Mouse (Mus musculus): Measurements from ENCODE around the gene Ctsh.
A peak's percentile ranks its signal among the peaks of the same experiment; 100 is the strongest.
"Not testable (repeated sequence)": the region's sequence is repeated elsewhere in the genome, so short reads cannot be mapped to it uniquely, and the experiment has no call there.

The Ctsh gene

GRCm38 (mm10) chr9:90053852-90054251 is at the start of gene Ctsh:
Gene Ctsh, plus strand, starts transcription at chr9:90054152.
- DNase-seq: no peak

- no peak for DNase-seq
Measured at GRCm38 (mm10) chr9:90006432-90006831, 47.5 kb upstream of the Ctsh start.

- no peak for DNase-seq
Measured at GRCm38 (mm10) chr9:90007094-90007493, 46.9 kb upstream of the Ctsh start.

- DNase-seq: no peak
Measured at GRCm38 (mm10) chr9:90008138-90008537, 45.8 kb upstream of the Ctsh start.

- DNase-seq: no peak
Measured at GRCm38 (mm10) chr9:90011849-90012248, 42.1 kb upstream of the Ctsh start.

- no peak for DNase-seq
Measured at GRCm38 (mm10) chr9:90014649-90015048, 39.3 kb upstream of the Ctsh start.

- DNase-seq: no peak
Measured at GRCm38 (mm10) chr9:90016204-90016603, 37.7 kb upstream of the Ctsh start.

- no peak for DNase-seq
Measured at GRCm38 (mm10) chr9:90020866-90021265, 33.1 kb upstream of the Ctsh start.

GRCm38 (mm10) chr9:90021442-90021841 is 32.5 kb upstream of the Ctsh start:
- DNase-seq: no peak

- DNase-seq: no peak
Measured at GRCm38 (mm10) chr9:90027709-90028108, 26.2 kb upstream of the Ctsh start.

GRCm38 (mm10) chr9:90033922-90034321 is 20.0 kb upstream of the Ctsh start:
- DNase-seq: no peak

GRCm38 (mm10) chr9:90035168-90035567 is 18.8 kb upstream of the Ctsh start:
- no peak for DNase-seq

- no peak for DNase-seq
Measured at GRCm38 (mm10) chr9:90035794-90036193, 18.2 kb upstream of the Ctsh start.

- no peak for DNase-seq
Measured at GRCm38 (mm10) chr9:90036313-90036712, 17.6 kb upstream of the Ctsh start.

- DNase-seq: no peak
Measured at GRCm38 (mm10) chr9:90038535-90038934, 15.4 kb upstream of the Ctsh start.

GRCm38 (mm10) chr9:90040916-90041315 is 13.0 kb upstream of the Ctsh start:
- no peak for DNase-seq

GRCm38 (mm10) chr9:90041556-90041955 is 12.4 kb upstream of the Ctsh start:
- no peak for DNase-seq

GRCm38 (mm10) chr9:90042906-90043305 is 11.0 kb upstream of the Ctsh start:
- DNase-seq: not testable (repeated sequence)

- no peak for DNase-seq
Measured at GRCm38 (mm10) chr9:90045191-90045590, 8.8 kb upstream of the Ctsh start.

GRCm38 (mm10) chr9:90047937-90048627 is 5.9 kb upstream of the Ctsh start:
- no peak for DNase-seq

GRCm38 (mm10) chr9:90054371-90055145 is 606 bp downstream of the Ctsh start:
- peak; percentile 6 for DNase-seq

- DNase-seq: no peak
Measured at GRCm38 (mm10) chr9:90055409-90055808, 1.5 kb downstream of the Ctsh start.

- no peak for DNase-seq
Measured at GRCm38 (mm10) chr9:90055911-90056310, 2.0 kb downstream of the Ctsh start.

- DNase-seq: no peak
Measured at GRCm38 (mm10) chr9:90056716-90057115, 2.8 kb downstream of the Ctsh start.
